11 mouse cellular contexts compared by ENCODE assay signal in the genomic region with DNA sequence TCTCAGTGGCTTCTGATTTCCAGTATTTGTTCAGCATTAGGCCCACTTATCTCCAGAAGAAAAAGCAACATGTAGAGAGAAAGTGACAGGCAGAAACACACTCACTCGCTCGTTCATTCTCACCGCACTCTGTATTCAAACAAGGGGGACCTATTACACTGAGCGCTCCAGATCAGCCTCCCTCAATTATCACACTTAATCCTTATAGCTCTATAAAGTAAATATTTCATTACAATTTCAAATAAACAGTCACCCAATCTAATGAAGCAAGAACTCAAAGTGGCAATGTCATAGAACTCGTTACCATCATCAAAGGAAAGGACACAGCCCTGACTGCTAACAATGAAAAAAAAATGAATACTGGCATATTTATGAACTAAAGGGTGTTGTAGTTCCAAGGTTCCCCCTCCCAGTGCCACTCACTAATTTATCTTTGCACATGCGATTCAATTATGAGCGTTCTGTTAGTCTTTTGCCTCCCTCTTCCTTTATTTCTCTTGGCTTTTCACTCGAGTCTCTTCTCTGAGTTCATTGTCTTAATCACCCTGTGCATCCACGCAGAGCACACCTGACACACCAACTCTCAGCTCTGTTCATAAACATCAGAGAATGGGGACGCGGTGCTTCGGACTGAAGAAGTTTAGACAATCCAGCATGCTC.
DNase-seq lines count a peak whose midpoint lies in the region; ATAC-seq and TF ChIP-seq lines count a peak whose summit lies in the region.
"Had no signal": no experiment of that assay in that cellular context is flagged by ENCODE, and none has a peak within 500 bp of the region (broad histone marks: within the 10 kb centered on the region; RNA-seq: fewer than 3 reads in every experiment).

No protein-coding gene starts in this region.

- no peaks in the 10 kb centered on the region for H3K36me3 ChIP-seq in kidney, postnatal 0 days (ENCODE audit: insufficient read depth, low read length)
- H3K36me3 ChIP-seq in forebrain, embryonic 13.5 days (ENCODE audit: poor library complexity, severe bottlenecking), result no peaks in the 10 kb centered on the region
- no peaks in the 10 kb centered on the region for H3K36me3 ChIP-seq in limb, embryonic 10.5 days
- H3K36me3 ChIP-seq: embryonic facial prominence, embryonic 15.5 days; intestine, embryonic 15.5 days had no signal

- peak overlapping the region; percentile 37 for H3K27ac ChIP-seq in kidney, postnatal 0 days
- peak overlapping the region; percentile 54 for H3K27ac ChIP-seq in forebrain, embryonic 13.5 days
- H3K27ac ChIP-seq in limb, embryonic 10.5 days, result 0 out of 2 replicates have a peak overlapping the region, but pooled peaks have one; percentile 21
- H3K27ac ChIP-seq: embryonic facial prominence, embryonic 15.5 days; intestine, embryonic 15.5 days had no signal

- H3K27me3 ChIP-seq in kidney, postnatal 0 days (ENCODE audit: insufficient read depth, low read length), result no peaks in the 10 kb centered on the region
- H3K27me3 ChIP-seq in forebrain, embryonic 13.5 days, result peaks cover 12% of the 10 kb centered on the region
- no peaks in the 10 kb centered on the region for H3K27me3 ChIP-seq in limb, embryonic 10.5 days (ENCODE audit: low read depth, poor library complexity, severe bottlenecking)
- H3K27me3 ChIP-seq: embryonic facial prominence, embryonic 15.5 days; intestine, embryonic 15.5 days had no signal

- peaks cover 23% of the 10 kb centered on the region for H3K4me1 ChIP-seq in kidney, postnatal 0 days (replicated peaks; ENCODE audit: insufficient read depth, low read length)
- H3K4me1 ChIP-seq in forebrain, embryonic 13.5 days, result peaks cover 39% of the 10 kb centered on the region
- H3K4me1 ChIP-seq in limb, embryonic 10.5 days, result peaks cover 30% of the 10 kb centered on the region
- H3K4me1 ChIP-seq: embryonic facial prominence, embryonic 15.5 days had no signal

- ATAC-seq in kidney, postnatal 0 days (replicated peaks; ENCODE audit: low FRiP score, low read depth), result no peak
- ATAC-seq in forebrain, embryonic 13.5 days, result peak; percentile 85
- ATAC-seq in monocyte, adult 5-6 weeks (replicated peaks; ENCODE audit: insufficient number of reproducible peaks, low FRiP score, low TSS enrichment, poor library complexity, severe bottlenecking), result no peak
- ATAC-seq: intestine, embryonic 15.5 days had no signal

- H3K9me3 ChIP-seq in kidney, postnatal 0 days (replicated peaks; ENCODE audit: low read length), result no peaks in the 10 kb centered on the region
- no peaks in the 10 kb centered on the region for H3K9me3 ChIP-seq in forebrain, embryonic 13.5 days (replicated peaks)
- no peaks in the 10 kb centered on the region for H3K9me3 ChIP-seq in limb, embryonic 10.5 days (replicated peaks)
- H3K9me3 ChIP-seq: embryonic facial prominence, embryonic 15.5 days; intestine, embryonic 15.5 days had no signal

- H3K9ac ChIP-seq in kidney, postnatal 0 days (ENCODE audit: low read depth, low read length), result no peak overlapping the region
- H3K9ac ChIP-seq in forebrain, embryonic 13.5 days, result no peak overlapping the region; the same call in 1 of the 2 replicates
- H3K9ac ChIP-seq: embryonic facial prominence, embryonic 15.5 days; intestine, embryonic 15.5 days had no signal

- WGBS in kidney, postnatal 0 days, result 45% methylated on average over 12 of the region's 12 CpGs
- WGBS in forebrain, embryonic 13.5 days, result 6% methylated on average over 12 of the region's 12 CpGs
- WGBS in limb, embryonic 10.5 days, result 73% methylated on average over 12 of the region's 12 CpGs

- no peak overlapping the region for H3K4me3 ChIP-seq in kidney, postnatal 0 days (replicated peaks; ENCODE audit: low read depth, low read length)
- H3K4me3 ChIP-seq in forebrain, embryonic 13.5 days, result peak overlapping the region; percentile 9
- no peak overlapping the region for H3K4me3 ChIP-seq in limb, embryonic 10.5 days
- H3K4me3 ChIP-seq: embryonic facial prominence, embryonic 15.5 days; intestine, embryonic 15.5 days had no signal

- no peak for TF ChIP-seq CTCF in kidney, postnatal 0 days (IDR thresholded peaks at IDR 0.05; ENCODE audit: low read depth)

- peak overlapping the region; percentile 25 for H3K4me2 ChIP-seq in kidney, postnatal 0 days (ENCODE audit: low read length)
- H3K4me2 ChIP-seq in forebrain, embryonic 13.5 days, result peak overlapping the region; percentile 54
- H3K4me2 ChIP-seq: embryonic facial prominence, embryonic 15.5 days; intestine, embryonic 15.5 days had no signal

- no peak for DNase-seq in kidney, postnatal 0 days (ENCODE audit: low spot score)
- DNase-seq in kidney, postnatal 14 days, result no peak
- DNase-seq in limb, embryonic 10.5 days (ENCODE audit: low spot score), result no peak
- DNase-seq in retina, postnatal 1 day, result peak; percentile 39
- DNase-seq in ovary, adult 18-20 months (ENCODE audit: low spot score), result no peak
- DNase-seq in urinary bladder, postnatal 10 days (ENCODE audit: low spot score), result no peak
- DNase-seq: gastrocnemius, postnatal 10 days had no signal
